Mouse (Mus musculus) embryonic facial prominence, embryonic 10.5 days (tissue): ENCODE results near the gene Dstn. TPM values are rescaled to one million over a fixed set of nuclear protein-coding genes. Genes with fewer than 3 reads are reported as not detected.

Source experiments
- DNase-seq: peaks from one replicate; pipeline ENCODE4 v3.0.0-alpha.2; 2017; ENCODE audit warnings: low spot score
- H3K27ac ChIP-seq: fragments of 300-500 bp; sonication (generic); replicated peaks from 2 replicates; pipeline ENCODE4 v1.5.1; 2016; ENCODE audit warnings: mild to moderate bottlenecking
- H3K27me3 ChIP-seq: fragments of 300-500 bp; sonication (generic); replicated peaks from 2 replicates; pipeline ENCODE4 v1.6.1; 2016; ENCODE audit warnings: low read depth, mild to moderate bottlenecking; ENCODE audit not compliant: poor library complexity, severe bottlenecking
- H3K36me3 ChIP-seq: fragments of 300-500 bp; sonication (generic); replicated peaks from 2 replicates; pipeline ENCODE4 v1.6.1; 2016; ENCODE audit warnings: mild to moderate bottlenecking, moderate library complexity
- H3K4me1 ChIP-seq: fragments of 300-500 bp; sonication (generic); 2 replicates; pipeline ENCODE4 v1.6.1; 2016
- H3K4me3 ChIP-seq: fragments of 300-500 bp; sonication (generic); 2 replicates; pipeline ENCODE4 v1.5.1; 2016; ENCODE audit warnings: mild to moderate bottlenecking, moderate library complexity
- H3K9me3 ChIP-seq: fragments of 300-500 bp; sonication (generic); 2 replicates; pipeline ENCODE4 v1.6.1; 2016; ENCODE audit warnings: mild to moderate bottlenecking
- WGBS: fragments of 180-500 bp; shearing (Covaris S2); methylation state at CpG from one replicate; pipeline ENCODE4 v1.1.7; 2016; 5-methylcytosine and 5-hydroxymethylcytosine counted together
- polyA plus RNA-seq: library from polyadenylated mRNA; unstranded; fragments of >200 nt; fragmentation: Nextera tagmentation; extraction: Ambion mirVana; gene quantifications from 2 replicates; pipeline ENCODE4 v1.2.1, GENCODE M21; 2016

Gene Dstn
- polyA plus RNA-seq, 1 experiment from 2014 or later, result 339 TPM

DNA sequence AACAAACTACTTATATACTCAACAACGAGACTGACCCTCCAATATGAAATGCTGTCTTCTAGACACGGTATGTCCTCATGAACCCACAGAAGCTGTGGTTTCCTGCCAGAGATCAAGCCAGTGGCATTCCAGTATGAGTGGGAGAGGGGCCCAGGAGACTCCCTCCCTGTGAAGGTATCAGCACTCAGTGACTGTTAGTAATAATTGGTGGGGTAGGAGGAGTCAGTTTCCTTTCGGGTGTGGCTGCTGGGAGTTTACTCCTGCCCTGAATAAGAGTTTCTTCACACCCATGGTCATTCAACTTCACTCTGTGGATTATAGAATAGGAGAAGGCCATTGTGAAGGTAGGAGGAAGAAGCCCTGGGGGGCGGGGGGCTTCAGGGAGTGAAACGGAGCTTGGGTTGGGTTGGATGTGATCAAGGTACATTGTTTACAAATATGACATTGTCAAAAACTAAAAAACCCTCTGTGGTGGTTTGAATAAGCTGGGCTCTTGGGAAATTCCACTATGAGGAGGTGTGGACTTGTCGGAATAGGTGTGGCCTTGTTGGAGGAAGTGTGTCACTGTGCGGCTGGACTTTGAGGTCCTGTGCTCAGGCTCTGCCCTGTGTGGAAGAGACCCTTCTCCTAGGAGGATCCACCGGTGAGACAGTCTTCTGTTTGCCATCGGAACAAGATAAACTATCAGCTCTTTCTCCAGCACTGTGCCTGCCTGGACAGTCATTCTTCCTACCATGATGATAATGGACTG, 15.5 kb upstream of the Dstn start:
- Histone ChIP-seq H3K9me3 (no peaks in the 10 kb centered on the region), H3K27ac (no peak overlapping the region), H3K4me3 (no peak overlapping the region), H3K36me3 (no peaks in the 10 kb centered on the region), H3K27me3 (no peaks in the 10 kb centered on the region), H3K4me1 (no peaks in the 10 kb centered on the region)
- DNase-seq, result no peak
- WGBS, result 92% methylated on average over 9 of the region's 9 CpGs

DNA sequence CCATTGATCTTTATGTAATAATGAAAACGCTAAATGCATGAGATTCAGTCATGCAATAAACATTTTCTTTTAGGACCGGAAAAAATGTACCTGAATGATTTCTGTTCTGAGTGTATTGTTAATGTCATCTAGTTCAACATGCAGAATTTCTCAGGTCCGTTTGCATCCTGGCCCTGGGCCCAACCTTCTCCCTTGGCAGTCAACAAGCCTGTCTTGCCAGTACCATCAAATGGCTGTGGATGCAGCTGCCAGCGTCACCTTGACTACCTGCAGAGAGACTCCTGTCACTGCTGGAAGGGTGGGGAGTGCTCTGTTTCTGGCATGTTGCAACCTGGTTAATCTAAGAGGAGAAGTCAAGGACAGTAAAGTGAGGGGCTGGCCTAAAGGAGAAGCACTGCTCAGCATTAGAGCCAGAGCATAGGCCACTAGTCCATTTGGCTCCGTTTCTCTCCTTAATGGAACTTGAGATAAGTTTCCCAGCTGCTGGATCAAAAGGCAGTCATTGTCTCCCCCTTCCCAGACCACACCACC, 14.2 kb upstream of the Dstn start:
- Histone ChIP-seq H3K4me1 (no peaks in the 10 kb centered on the region), H3K27ac (no peak overlapping the region), H3K9me3 (no peaks in the 10 kb centered on the region), H3K27me3 (no peaks in the 10 kb centered on the region), H3K36me3 (no peaks in the 10 kb centered on the region), H3K4me3 (no peak overlapping the region)
- 81% methylated on average over 5 of the region's 5 CpGs for WGBS
- DNase-seq, result no peak

DNA sequence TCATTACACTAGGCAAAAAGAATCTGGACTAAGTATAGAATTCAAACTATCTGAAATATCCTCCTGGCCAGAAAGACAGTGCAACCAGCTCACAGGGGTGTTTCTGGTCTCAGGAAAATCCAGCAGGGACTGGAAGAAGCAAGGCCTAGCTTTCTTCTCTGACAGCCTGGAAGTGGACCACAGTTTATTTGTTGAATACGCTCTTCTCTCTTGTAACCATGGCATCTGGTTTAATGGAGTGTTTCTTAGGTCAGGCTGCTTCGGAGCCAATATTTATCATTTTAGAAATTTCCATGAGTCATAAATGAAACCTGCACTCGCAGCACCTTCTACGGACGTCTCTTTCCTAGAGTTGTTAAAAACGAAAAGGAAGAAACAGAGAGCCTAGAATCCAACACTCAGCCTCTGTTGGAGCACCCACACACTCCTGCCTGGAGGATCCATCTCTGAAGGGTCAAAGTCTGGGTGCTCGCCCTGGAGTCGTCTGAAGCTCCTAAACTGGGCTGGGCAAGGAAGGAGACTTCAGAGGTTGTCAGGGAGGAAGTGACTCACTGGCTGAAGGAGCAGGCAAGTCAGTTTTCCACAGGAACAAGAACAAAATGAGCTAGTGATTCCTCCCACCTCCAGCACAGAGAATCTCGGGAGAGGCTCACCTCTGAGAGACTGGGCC, 11.6 kb upstream of the Dstn start:
- DNase-seq, result no peak
- no peaks in the 10 kb centered on the region for H3K36me3 ChIP-seq
- 79% methylated on average over 9 of the region's 9 CpGs for WGBS
- H3K27me3 ChIP-seq, result no peaks in the 10 kb centered on the region
- H3K4me3 ChIP-seq, result no peak overlapping the region
- H3K4me1 ChIP-seq, result no peaks in the 10 kb centered on the region
- no peaks in the 10 kb centered on the region for H3K9me3 ChIP-seq
- H3K27ac ChIP-seq, result no peak overlapping the region

DNA sequence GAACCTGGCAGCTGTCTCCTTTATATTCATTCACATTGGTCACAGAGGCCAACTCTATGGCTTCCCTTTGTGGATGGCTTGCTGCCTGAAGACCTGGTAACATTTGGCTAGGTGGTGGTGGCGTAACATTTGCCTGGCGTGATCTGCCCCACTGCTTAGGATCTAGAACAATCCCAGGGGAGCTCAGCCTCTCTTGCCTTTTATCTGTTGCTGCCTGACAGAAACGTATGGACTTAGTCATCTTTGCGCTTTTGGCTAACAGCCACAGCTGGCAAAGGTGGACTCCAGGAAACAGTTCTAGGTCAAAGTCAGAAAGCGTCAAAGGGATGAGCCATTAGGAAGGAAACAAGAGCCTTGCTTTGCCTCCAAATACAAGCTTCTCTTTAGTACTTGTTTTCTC, 10.2 kb upstream of the Dstn start:
- H3K9me3 ChIP-seq, result no peaks in the 10 kb centered on the region
- H3K4me1 ChIP-seq, result no peaks in the 10 kb centered on the region
- no peak overlapping the region for H3K27ac ChIP-seq
- no peaks in the 10 kb centered on the region for H3K27me3 ChIP-seq
- DNase-seq, result no peak
- WGBS, result 86% methylated on average over 5 of the region's 5 CpGs
- no peak overlapping the region for H3K4me3 ChIP-seq
- no peaks in the 10 kb centered on the region for H3K36me3 ChIP-seq

DNA sequence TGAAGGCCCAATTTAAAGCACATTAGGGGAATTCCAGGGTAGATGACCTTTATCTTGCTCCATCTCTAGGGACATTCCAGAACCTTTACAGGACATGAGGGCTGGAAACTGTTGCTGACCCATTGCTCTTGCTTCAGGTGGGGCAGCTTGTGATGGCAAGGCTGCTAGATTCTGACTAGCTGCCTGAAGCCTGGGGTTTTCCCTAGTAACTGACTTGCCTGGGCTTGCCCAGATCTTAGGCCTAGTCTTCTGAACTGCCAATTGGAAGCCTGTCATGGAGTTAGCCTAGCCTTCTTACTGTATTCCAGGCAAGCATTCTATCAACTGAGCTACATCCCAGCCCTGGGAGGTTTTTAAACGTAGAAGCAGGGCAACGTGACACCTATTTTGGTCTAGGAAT, 5.9 kb upstream of the Dstn start:
- 76% methylated on average over 2 of the region's 2 CpGs for WGBS
- Histone ChIP-seq H3K4me3 (no peak overlapping the region), H3K9me3 (no peaks in the 10 kb centered on the region), H3K27ac (no peak overlapping the region), H3K4me1 (no peaks in the 10 kb centered on the region), H3K27me3 (no peaks in the 10 kb centered on the region), H3K36me3 (no peaks in the 10 kb centered on the region)
- DNase-seq, result no peak

DNA sequence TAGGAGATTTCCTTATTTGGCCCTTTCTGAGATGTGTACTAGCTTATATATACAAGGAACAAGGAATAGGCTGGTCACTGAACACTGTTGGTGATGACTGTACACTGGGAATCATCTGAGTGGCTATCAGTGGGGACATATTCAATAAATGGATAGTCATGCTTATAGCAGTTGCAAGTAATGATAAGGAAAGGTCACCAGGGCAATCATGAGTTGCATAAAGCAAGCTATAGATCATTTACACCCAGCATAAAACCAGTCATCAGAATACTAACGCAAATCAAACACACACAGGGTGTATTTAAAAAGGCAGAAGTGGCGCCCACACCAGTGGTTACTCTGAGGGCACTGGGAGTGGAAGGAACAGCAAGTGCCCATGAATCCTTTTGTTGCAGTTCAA, 2.9 kb upstream of the Dstn start:
- no peak overlapping the region for H3K27ac ChIP-seq
- 94% methylated on average over 2 of the region's 2 CpGs for WGBS
- no peak for DNase-seq
- no peaks in the 10 kb centered on the region for H3K27me3 ChIP-seq
- peaks cover 11% of the 10 kb centered on the region for H3K4me1 ChIP-seq
- no peak overlapping the region for H3K4me3 ChIP-seq
- H3K9me3 ChIP-seq, result no peaks in the 10 kb centered on the region
- no peaks in the 10 kb centered on the region for H3K36me3 ChIP-seq

DNA sequence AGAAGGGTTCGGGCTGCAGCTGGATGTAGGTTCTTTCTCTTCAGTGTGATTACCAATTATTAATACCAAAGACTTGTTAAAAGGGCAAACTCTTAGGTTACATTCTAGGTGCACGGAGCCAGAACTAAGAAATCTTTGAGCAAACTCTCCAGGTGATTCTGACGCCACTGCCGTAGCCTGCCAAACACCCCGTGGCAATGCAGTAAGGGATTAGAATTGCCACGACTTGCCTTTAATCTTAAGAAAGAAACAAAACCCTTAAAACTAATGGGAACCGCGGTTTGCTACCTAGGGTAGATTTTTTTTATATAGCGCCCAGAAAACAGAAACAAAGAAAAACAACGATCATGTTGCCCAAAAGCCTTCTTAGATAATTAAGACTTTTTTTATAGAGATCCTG, 899 bp upstream of the Dstn start:
- H3K27ac ChIP-seq, result peak overlapping the region; percentile 94
- peak overlapping the region; percentile 73 for H3K4me3 ChIP-seq
- 7% methylated on average over 10 of the region's 10 CpGs for WGBS
- no peaks in the 10 kb centered on the region for H3K27me3 ChIP-seq
- no peaks in the 10 kb centered on the region for H3K9me3 ChIP-seq
- DNase-seq, result no peak
- H3K36me3 ChIP-seq, result no peaks in the 10 kb centered on the region
- H3K4me1 ChIP-seq, result peaks cover 30% of the 10 kb centered on the region

DNA sequence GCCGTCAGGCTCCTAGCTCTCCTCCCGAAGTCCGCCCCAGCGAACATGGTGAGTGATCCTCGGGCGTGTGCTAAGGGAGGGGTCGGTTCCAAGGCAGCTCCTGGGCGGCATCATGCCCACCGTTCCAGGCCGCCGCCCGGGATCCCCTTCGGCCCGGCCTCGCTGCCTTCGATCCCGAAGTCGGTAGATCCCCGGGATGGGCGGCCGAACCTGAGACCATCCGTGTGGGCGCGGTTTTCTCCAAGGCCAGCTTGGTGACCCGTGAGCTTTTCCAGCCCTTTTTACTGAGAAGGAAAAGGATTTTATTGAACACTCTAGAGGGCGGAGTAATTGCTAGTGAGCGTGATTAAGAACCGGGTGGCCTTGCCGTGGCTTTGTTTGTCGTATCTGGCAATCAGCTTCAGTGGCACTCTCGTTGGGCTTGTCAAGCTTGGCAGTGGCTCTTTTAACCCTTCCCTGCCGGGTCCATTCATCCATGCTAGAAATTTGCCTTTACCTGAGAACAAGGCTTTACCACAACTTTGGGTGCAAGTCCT, 548 bp downstream of the Dstn start:
- Histone ChIP-seq H3K27me3 (no peaks in the 10 kb centered on the region), H3K4me3 (peak overlapping the region; percentile 73), H3K4me1 (peaks cover 35% of the 10 kb centered on the region), H3K9me3 (no peaks in the 10 kb centered on the region), H3K36me3 (no peaks in the 10 kb centered on the region), H3K27ac (peak overlapping the region; percentile 94)
- WGBS, result under 1% methylated on average over 32 of the region's 32 CpGs
- DNase-seq, result no peak

DNA sequence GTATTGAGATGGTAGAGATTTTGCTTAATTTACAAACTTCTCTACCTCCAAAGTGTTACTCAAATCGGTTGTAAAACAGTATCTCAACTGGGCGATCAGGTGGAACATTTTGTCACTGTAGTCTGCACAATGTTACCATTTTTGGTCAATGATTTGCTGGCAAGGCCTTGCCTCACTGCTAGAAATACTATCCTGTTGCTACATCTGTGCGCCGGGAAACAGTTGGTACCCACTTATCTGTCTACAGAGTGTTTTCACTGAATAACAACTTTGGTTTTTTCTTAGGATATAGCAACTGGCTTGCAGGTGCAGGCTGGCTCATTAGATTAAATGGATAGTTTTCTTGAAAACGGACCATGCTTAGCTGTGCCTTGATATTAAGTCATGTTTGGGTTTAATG, 1.1 kb downstream of the Dstn start:
- no peaks in the 10 kb centered on the region for H3K36me3 ChIP-seq
- H3K4me1 ChIP-seq, result peaks cover 35% of the 10 kb centered on the region
- WGBS, result 16% methylated on average over 5 of the region's 5 CpGs
- peak overlapping the region; percentile 73 for H3K4me3 ChIP-seq
- no peak for DNase-seq
- no peaks in the 10 kb centered on the region for H3K9me3 ChIP-seq
- no peaks in the 10 kb centered on the region for H3K27me3 ChIP-seq
- peak overlapping the region; percentile 94 for H3K27ac ChIP-seq

DNA sequence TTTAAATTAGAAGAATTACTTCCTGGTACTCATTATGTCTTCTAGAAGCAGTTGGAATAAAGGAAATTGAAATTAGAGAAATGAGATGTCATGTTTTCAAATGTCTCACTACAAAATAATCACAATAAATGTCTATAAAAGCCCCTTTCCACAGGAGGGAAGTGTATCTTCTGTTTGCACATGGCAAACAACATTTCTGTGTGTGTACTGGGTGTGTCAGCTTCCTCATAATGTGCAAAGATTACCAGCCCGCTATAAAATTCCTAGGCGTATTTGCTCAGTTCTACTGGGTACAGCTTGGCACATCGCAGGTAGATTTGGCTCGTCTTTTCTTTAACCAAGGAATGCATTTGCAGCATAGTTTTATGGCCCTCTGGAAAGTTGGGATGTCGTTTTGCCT, 2.5 kb downstream of the Dstn start:
- Histone ChIP-seq H3K4me3 (no peak overlapping the region), H3K27me3 (no peaks in the 10 kb centered on the region), H3K4me1 (peaks cover 35% of the 10 kb centered on the region), H3K9me3 (no peaks in the 10 kb centered on the region), H3K36me3 (no peaks in the 10 kb centered on the region), H3K27ac (no peak overlapping the region)
- 79% methylated on average over 5 of the region's 5 CpGs for WGBS
- no peak for DNase-seq

DNA sequence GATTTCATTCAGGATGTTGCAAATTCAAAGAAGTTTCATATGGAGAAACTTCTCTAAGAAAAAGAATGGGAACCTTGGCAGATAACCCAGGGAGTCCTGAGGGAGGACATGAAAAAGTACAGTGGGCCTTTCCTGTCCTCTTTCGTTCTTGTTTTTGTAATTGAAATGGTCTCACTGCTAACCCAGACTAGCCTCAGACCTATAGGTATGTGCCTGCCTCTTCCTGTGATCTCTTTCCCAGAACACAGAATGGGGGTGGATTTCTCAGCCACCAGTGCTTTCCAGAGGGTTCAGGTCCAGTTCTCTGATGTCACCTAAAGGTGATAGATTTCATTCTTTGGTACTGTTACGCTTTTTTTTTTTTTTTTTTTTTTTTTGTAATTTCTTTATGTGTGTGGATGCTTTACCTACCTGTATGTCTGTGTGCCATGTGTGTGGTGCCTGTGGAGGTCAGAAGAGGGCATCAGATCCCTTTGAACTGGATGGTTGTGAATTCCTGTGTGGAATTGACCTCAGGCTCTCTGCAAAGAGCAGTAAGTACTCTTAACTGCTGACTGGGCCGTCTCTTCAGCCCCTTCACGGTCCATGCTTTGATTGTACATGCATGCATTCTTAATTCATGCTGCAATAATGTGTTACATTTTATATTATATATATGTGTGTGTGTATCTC, 3.8 kb downstream of the Dstn start:
- WGBS, result 51% methylated on average over 4 of the region's 4 CpGs
- H3K27ac ChIP-seq, result no peak overlapping the region
- DNase-seq, result no peak
- H3K36me3 ChIP-seq, result no peaks in the 10 kb centered on the region
- peaks cover 36% of the 10 kb centered on the region for H3K4me1 ChIP-seq
- no peaks in the 10 kb centered on the region for H3K9me3 ChIP-seq
- no peaks in the 10 kb centered on the region for H3K27me3 ChIP-seq
- H3K4me3 ChIP-seq, result no peak overlapping the region

DNA sequence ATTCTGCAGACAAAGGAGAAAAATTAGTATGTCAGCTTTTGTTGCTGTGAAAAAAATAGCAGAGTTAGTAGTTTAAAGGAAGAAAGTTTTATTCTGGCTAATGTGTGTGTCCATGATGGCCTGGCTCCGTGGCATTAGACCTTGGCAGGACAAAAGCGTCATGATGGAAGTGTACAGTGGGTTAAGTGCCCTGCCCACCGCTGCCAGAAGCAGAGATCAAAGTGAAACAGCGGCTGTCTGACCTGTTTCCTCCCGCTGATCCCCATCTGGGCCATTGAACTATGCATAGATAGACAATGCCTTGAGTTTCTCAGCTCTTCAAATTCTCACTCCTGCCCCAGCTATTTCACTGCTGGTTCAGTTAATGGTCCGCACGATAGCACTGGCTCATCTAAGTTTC, 9.0 kb downstream of the Dstn start:
- H3K9me3 ChIP-seq, result no peaks in the 10 kb centered on the region
- 83% methylated on average over 7 of the region's 7 CpGs for WGBS
- H3K27me3 ChIP-seq, result no peaks in the 10 kb centered on the region
- peaks cover 11% of the 10 kb centered on the region; the same call in 1 of the 2 replicates for H3K4me1 ChIP-seq
- no peak overlapping the region for H3K4me3 ChIP-seq
- DNase-seq, result no peak
- no peak overlapping the region for H3K27ac ChIP-seq
- H3K36me3 ChIP-seq, result no peaks in the 10 kb centered on the region
